Mouse (Mus musculus): ENCODE measurements around the gene Pcdh15. TPM values are rescaled to one million over a fixed set of nuclear protein-coding genes. Genes with fewer than 3 reads are reported as not detected.

Gene Pcdh15
- total and polyA plus RNA-seq, 3 experiments: not detected

GRCm38 (mm10) chr10:73154544-73154943 is 55.4 kb downstream of the Pcdh15 start:
- Histone ChIP-seq H3K4me1 (ENCODE audit: control insufficient read depth in 1 of 2, insufficient read depth in 2 of 2, low read length in 2 of 2) (no peaks in the 10 kb centered on the region), H3K9me3 (replicated peaks; ENCODE audit: insufficient read depth, low read length) (no peaks in the 10 kb centered on the region), H3K4me3 (ENCODE audit: control insufficient read depth in 1 of 2, insufficient read depth in 1 of 2, low read depth in 2 of 2, low read length in 2 of 2) (no peak overlapping the region), H3K27ac (ENCODE audit: control insufficient read depth, low read depth, low read length) (no peak overlapping the region), H3K79me2 (ENCODE audit: control insufficient read depth, insufficient read depth, low read length, poor library complexity) (no peaks in the 10 kb centered on the region), H3K9ac (ENCODE audit: control insufficient read depth, low read depth, low read length, poor library complexity, severe bottlenecking) (no peak overlapping the region), H3K27me3 (ENCODE audit: control insufficient read depth in 1 of 2, insufficient read depth in 2 of 2, low read length in 2 of 2) (no peaks in the 10 kb centered on the region), H3K36me3 (ENCODE audit: control insufficient read depth in 1 of 2, insufficient read depth in 2 of 2, low read length in 2 of 2) (no peaks in the 10 kb centered on the region)
- TF ChIP-seq MYB (IDR thresholded peaks at IDR 0.05; ENCODE audit: low read depth, low read length) (no peak), RCOR1 (IDR thresholded peaks at IDR 0.05; ENCODE audit: low read depth, low read length) (no peak), ELF1 (IDR thresholded peaks at IDR 0.05; ENCODE audit: low read depth, low read length) (no peak), BHLHE40 (IDR thresholded peaks at IDR 0.05; ENCODE audit: borderline replicate concordance, low read depth, low read length) (no peak), ZKSCAN1 (IDR thresholded peaks at IDR 0.05; ENCODE audit: low read depth, low read length) (no peak), SIN3A (IDR thresholded peaks at IDR 0.05; ENCODE audit: low read length) (no peak), KAT2A (conservative IDR thresholded peaks at IDR 0.05; ENCODE audit: low read depth, low read length) (no peak), EP300 (IDR thresholded peaks at IDR 0.05; ENCODE audit: low read depth in 1 of 2, low read length in 2 of 2) (no peak), NRF1 (IDR thresholded peaks at IDR 0.05; ENCODE audit: insufficient read depth, low read depth, low read length, poor library complexity, severe bottlenecking) (no peak), USF2 (IDR thresholded peaks at IDR 0.05; ENCODE audit: borderline replicate concordance in 1 of 2, insufficient read depth in 1 of 2, low read depth in 1 of 2, low read length in 2 of 2) (no peak), ZNF384 (IDR thresholded peaks at IDR 0.05; ENCODE audit: low read depth, low read length) (no peak), CHD1 (IDR thresholded peaks at IDR 0.05; ENCODE audit: low read depth, low read length) (no peak), ZC3H11A (IDR thresholded peaks at IDR 0.05; ENCODE audit: low read depth, low read length) (no peak), CHD2 (IDR thresholded peaks at IDR 0.05; ENCODE audit: low read length) (no peak), NELFE (IDR thresholded peaks at IDR 0.05; ENCODE audit: low read depth, low read length) (no peak), MAZ (IDR thresholded peaks at IDR 0.05; ENCODE audit: low read depth, low read length) (no peak)
- no peak for DNase-seq (ENCODE audit: low read depth, low spot score)

- H3K27me3 ChIP-seq (ENCODE audit: control insufficient read depth in 1 of 2, insufficient read depth in 2 of 2, low read length in 2 of 2): no peaks in the 10 kb centered on the region
- TF ChIP-seq GATA1 (IDR thresholded peaks at IDR 0.05; ENCODE audit: low read depth, low read length) (no peak), ZNF384 (IDR thresholded peaks at IDR 0.05; ENCODE audit: low read depth, low read length) (no peak)
- no peaks in the 10 kb centered on the region for H3K36me3 ChIP-seq (ENCODE audit: control insufficient read depth in 1 of 2, insufficient read depth in 2 of 2, low read length in 2 of 2)
- DNase-seq (ENCODE audit: low read depth, low spot score): no peak
- H3K4me3 ChIP-seq (ENCODE audit: control insufficient read depth in 1 of 2, insufficient read depth in 1 of 2, low read depth in 2 of 2, low read length in 2 of 2): no peak overlapping the region
- no peak overlapping the region for H3K9ac ChIP-seq (ENCODE audit: control insufficient read depth, low read depth, low read length, poor library complexity, severe bottlenecking)
- no peaks in the 10 kb centered on the region for H3K79me2 ChIP-seq (ENCODE audit: control insufficient read depth, insufficient read depth, low read length, poor library complexity)
- no peak overlapping the region for H3K27ac ChIP-seq (ENCODE audit: control insufficient read depth, low read depth, low read length)
- H3K4me1 ChIP-seq (ENCODE audit: control insufficient read depth in 1 of 2, insufficient read depth in 2 of 2, low read length in 2 of 2): no peaks in the 10 kb centered on the region
- H3K9me3 ChIP-seq (replicated peaks; ENCODE audit: insufficient read depth, low read length): no peaks in the 10 kb centered on the region
Observed at GRCm38 (mm10) chr10:73161757-73162156, 62.6 kb downstream of the Pcdh15 start.

All from MEL (cell line).